Mouse (Mus musculus) CH12.LX (cell line): Measurements from ENCODE around the gene Zfp839. TPM values are rescaled to one million over a fixed set of nuclear protein-coding genes. Genes with fewer than 3 reads are reported as not detected.

Source experiments
- DNase-seq: peaks from one replicate; pipeline ENCODE4 v3.0.0-alpha.2; 2013; ENCODE audit errors: extremely low read depth
- H3K27ac ChIP-seq: 2 replicates; pipeline ENCODE4 v1.5.1; 2012; ENCODE audit warnings: low read depth, mild to moderate bottlenecking, control low read depth, moderate library complexity; ENCODE audit not compliant: insufficient read depth
- H3K27me3 ChIP-seq: replicated peaks from 2 replicates; pipeline ENCODE3; 2012; ENCODE audit warnings: inconsistent platforms
- H3K36me3 ChIP-seq, 2 experiments: replicated peaks in 1 of 2; 2 replicates each; pipeline versions ENCODE3 to v1.6.1; 2012; ENCODE audit warnings: inconsistent platforms in 1 of 2, low read length in 1 of 2, mild to moderate bottlenecking in 1 of 2, mixed read lengths in 1 of 2, moderate library complexity in 1 of 2; ENCODE audit not compliant: control insufficient read depth in 1 of 2, insufficient read depth in 1 of 2
- H3K4me1 ChIP-seq, 2 experiments: 2 replicates each; pipeline ENCODE4 v1.6.1; 2012; ENCODE audit warnings: inconsistent platforms in 1 of 2, moderate library complexity in 1 of 2; ENCODE audit not compliant: insufficient read depth in 2 of 2, control insufficient read depth in 1 of 2
- H3K4me2 ChIP-seq: 2 replicates; pipeline ENCODE4 v1.6.1; 2012; ENCODE audit warnings: low read depth, mild to moderate bottlenecking, control low read depth; ENCODE audit not compliant: poor library complexity, insufficient read depth, severe bottlenecking
- H3K4me3 ChIP-seq, 3 experiments: fragments of 150-350 bp in 1 of 3; sonication (generic) in 1 of 3; replicated peaks in 1 of 3; 2 replicates each; pipeline versions ENCODE3 to v1.5.1; 2011 to 2012; ENCODE audit warnings: low read depth in 2 of 3, low read length in 2 of 3, mild to moderate bottlenecking in 2 of 3, moderate library complexity in 2 of 3, control low read depth in 1 of 3, improper control_type of control experiment in 1 of 3, inconsistent platforms in 1 of 3, mixed read lengths in 1 of 3; ENCODE audit not compliant: poor library complexity in 1 of 3
- H3K79me2 ChIP-seq: replicated peaks from 2 replicates; pipeline ENCODE4 v1.6.1; 2012; ENCODE audit warnings: mild to moderate bottlenecking, moderate library complexity; ENCODE audit not compliant: control insufficient read depth, poor library complexity, insufficient read depth, severe bottlenecking; ENCODE audit errors: extremely low read depth
- H3K9ac ChIP-seq: 2 replicates; pipeline ENCODE4 v1.6.1; 2012; ENCODE audit warnings: low read depth, mild to moderate bottlenecking, control low read depth, moderate library complexity; ENCODE audit not compliant: insufficient read depth
- H3K9me3 ChIP-seq: replicated peaks from 2 replicates; pipeline ENCODE3; 2012; ENCODE audit warnings: low read length, inconsistent platforms, mixed read lengths
- BHLHE40 ChIP-seq: IDR thresholded peaks from 2 replicates; pipeline ENCODE4 v1.6.1; 2011; ENCODE audit warnings: mild to moderate bottlenecking, low read depth, low read length, improper control_type of control experiment
- CTCF ChIP-seq, 2 experiments: IDR thresholded peaks in 1 of 2; conservative IDR thresholded peaks in 1 of 2; 2 replicates each; pipeline ENCODE4 v1.5.1; 2011 to 2012; ENCODE audit warnings: low read depth in 2 of 2, low read length in 2 of 2, improper control_type of control experiment in 1 of 2, inconsistent platforms in 1 of 2, mild to moderate bottlenecking in 1 of 2, moderate library complexity in 1 of 2
- EP300 ChIP-seq: IDR thresholded peaks from 2 replicates; pipeline ENCODE4 v1.6.1; 2011; ENCODE audit warnings: low read length, improper control_type of control experiment
- ETS1 ChIP-seq: conservative IDR thresholded peaks from 2 replicates; pipeline ENCODE4 v1.6.1; 2012; ENCODE audit warnings: low read depth, mild to moderate bottlenecking, inconsistent platforms, low read length, improper control_type of control experiment, moderate library complexity
- HCFC1 ChIP-seq: IDR thresholded peaks from 2 replicates; pipeline ENCODE4 v1.6.1; 2012; ENCODE audit warnings: low read depth, mild to moderate bottlenecking, inconsistent platforms, low read length, improper control_type of control experiment
- JUN ChIP-seq: IDR thresholded peaks from 2 replicates; pipeline ENCODE4 v1.6.1; 2011; ENCODE audit warnings: low read depth, mild to moderate bottlenecking, low read length, improper control_type of control experiment, moderate library complexity; ENCODE audit not compliant: insufficient read depth
- JUND ChIP-seq: conservative IDR thresholded peaks from 2 replicates; pipeline ENCODE4 v1.6.1; 2011; ENCODE audit warnings: low read depth, low read length, improper control_type of control experiment
- KAT2A ChIP-seq: IDR thresholded peaks from 2 replicates; pipeline ENCODE4 v1.6.1; 2012; ENCODE audit warnings: low read length, improper control_type of control experiment, inconsistent platforms; ENCODE audit not compliant: insufficient replicate concordance
- MAX ChIP-seq: IDR thresholded peaks from 2 replicates; pipeline ENCODE4 v1.6.1; 2011; ENCODE audit warnings: low read length, improper control_type of control experiment
- MAZ ChIP-seq: IDR thresholded peaks from 2 replicates; pipeline ENCODE4 v1.6.1; 2012; ENCODE audit warnings: low read depth, mild to moderate bottlenecking, inconsistent platforms, low read length, improper control_type of control experiment, moderate library complexity
- MEF2A ChIP-seq: IDR thresholded peaks from 2 replicates; pipeline ENCODE4 v1.6.1; 2014; ENCODE audit warnings: low read depth, mild to moderate bottlenecking, inconsistent platforms, low read length, improper control_type of control experiment, borderline replicate concordance
- MXI1 ChIP-seq: IDR thresholded peaks from 2 replicates; pipeline ENCODE4 v1.6.1; 2011; ENCODE audit warnings: mild to moderate bottlenecking, low read depth, low read length, improper control_type of control experiment
- MYC ChIP-seq: IDR thresholded peaks from 2 replicates; pipeline ENCODE4 v1.6.1; 2011; ENCODE audit warnings: low read depth, mild to moderate bottlenecking, improper control_type of control experiment, low read length
- NELFE ChIP-seq: IDR thresholded peaks from 2 replicates; pipeline ENCODE4 v1.6.1; 2011; ENCODE audit warnings: low read depth, low read length, improper control_type of control experiment
- NRF1 ChIP-seq: IDR thresholded peaks from 2 replicates; pipeline ENCODE4 v1.6.1; 2014; ENCODE audit warnings: low read depth, mild to moderate bottlenecking, inconsistent platforms, low read length, improper control_type of control experiment, moderate library complexity
- PAX5 ChIP-seq: IDR thresholded peaks from 2 replicates; pipeline ENCODE4 v1.6.1; 2012; ENCODE audit warnings: low read length, inconsistent platforms, mixed read lengths
- POLR2A ChIP-seq: IDR thresholded peaks from 2 replicates; pipeline ENCODE4 v1.6.1; 2011; ENCODE audit warnings: low read depth, mild to moderate bottlenecking, improper control_type of control experiment, low read length
- POLR2AphosphoS2 ChIP-seq: IDR thresholded peaks from 2 replicates; pipeline ENCODE4 v1.6.1; 2011; ENCODE audit warnings: low read depth, low read length, improper control_type of control experiment
- RCOR1 ChIP-seq: conservative IDR thresholded peaks from 2 replicates; pipeline ENCODE4 v1.6.1; 2012; ENCODE audit warnings: low read depth, mild to moderate bottlenecking, inconsistent platforms, low read length, improper control_type of control experiment
- SIN3A ChIP-seq: IDR thresholded peaks from 2 replicates; pipeline ENCODE4 v1.6.1; 2012; ENCODE audit warnings: low read length, improper control_type of control experiment, inconsistent platforms
- TBP ChIP-seq: conservative IDR thresholded peaks from 2 replicates; pipeline ENCODE4 v1.6.1; 2011; ENCODE audit warnings: low read depth, low read length, improper control_type of control experiment
- TCF12 ChIP-seq: IDR thresholded peaks from 2 replicates; pipeline ENCODE4 v1.6.1; 2014; ENCODE audit warnings: low read depth, mild to moderate bottlenecking, inconsistent platforms, low read length, improper control_type of control experiment
- UBTF ChIP-seq: IDR thresholded peaks from 2 replicates; pipeline ENCODE4 v1.6.1; 2012; ENCODE audit warnings: low read depth, mild to moderate bottlenecking, inconsistent platforms, low read length, improper control_type of control experiment, moderate library complexity
- USF1 ChIP-seq: IDR thresholded peaks from 2 replicates; pipeline ENCODE4 v1.6.1; 2014; ENCODE audit warnings: low read depth, mild to moderate bottlenecking, inconsistent platforms, low read length, improper control_type of control experiment
- ZC3H11A ChIP-seq: IDR thresholded peaks from 2 replicates; pipeline ENCODE4 v1.6.1; 2012; ENCODE audit warnings: low read depth, mild to moderate bottlenecking, inconsistent platforms, low read length, improper control_type of control experiment
- ZKSCAN1 ChIP-seq: IDR thresholded peaks from 2 replicates; pipeline ENCODE4 v1.6.1; 2012; ENCODE audit warnings: low read depth, inconsistent platforms, low read length, improper control_type of control experiment, borderline replicate concordance
- ZNF384 ChIP-seq: IDR thresholded peaks from 2 replicates; pipeline ENCODE4 v1.6.1; 2012; ENCODE audit warnings: low read depth, low read length, improper control_type of control experiment, inconsistent platforms
- dilution Hi-C: fragments of 300-500 bp; cut with MboI; formaldehyde crosslinking; loops from 2 replicates; pipeline ENCODE4 v1.14.3; 2020; ENCODE audit warnings: low sequenced_read_pairs; ENCODE audit not compliant: extremely low pct_unique_long_range_greater_than_20kb, extremely low pct_ligation_motif_present
- in situ Hi-C: fragments of 300-500 bp; cut with MboI; formaldehyde crosslinking; loops from 3 replicates; pipeline ENCODE4 v1.14.3; 2019; ENCODE audit warnings: low sequenced_read_pairs, low pct_ligation_motif_present, low pct_unique_long_range_greater_than_20kb, mixed read lengths
- polyA plus RNA-seq: library from polyadenylated mRNA; unstranded; fragments of >175 nt; gene quantifications from 2 replicates; pipeline ENCODE4 v1.2.1, GENCODE M21; 2012; ENCODE audit warnings: low read depth; ENCODE audit not compliant: insufficient read length
- total RNA-seq, 2 experiments: library from RNA; depleted of rRNA; stranded (reverse); fragments of 300-350 nt in 1 of 2; fragments of >200 nt in 1 of 2; gene quantifications; 2 replicates each; pipeline ENCODE4 v1.2.3; 2012 to 2014

The Zfp839 gene
- total and polyA plus RNA-seq, 3 experiments: 3.7 to 9.2 (median 7.8) TPM

DNA sequence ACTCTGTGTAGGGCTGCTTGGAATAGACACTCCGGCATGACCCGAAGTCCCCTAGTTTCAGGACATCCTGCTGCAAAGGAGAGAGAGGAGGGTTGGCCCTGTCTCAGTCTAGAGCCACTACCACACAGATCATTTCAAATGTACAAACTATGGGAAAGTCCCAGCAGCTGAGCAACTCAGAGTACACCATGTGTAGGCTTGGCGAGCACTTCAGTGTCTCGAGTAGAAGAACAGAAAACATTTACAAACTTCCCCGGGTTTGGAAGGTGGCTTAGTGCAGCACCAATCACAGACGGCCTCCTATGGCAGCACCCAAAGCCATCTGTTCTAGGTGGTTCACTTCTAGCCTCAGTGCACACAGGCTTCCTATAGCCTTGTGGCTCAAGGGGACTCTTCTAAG lies 36.4 kb upstream of the Zfp839 start:
- no peaks in the 10 kb centered on the region for H3K9me3 ChIP-seq
- in situ Hi-C loops: no loop called here
- H3K27ac ChIP-seq: peak overlapping the region; percentile 93
- H3K4me1 ChIP-seq: peaks cover 12 to 43% of the 10 kb centered on the region in 2 experiments
- H3K79me2 ChIP-seq: no peaks in the 10 kb centered on the region
- H3K27me3 ChIP-seq: no peaks in the 10 kb centered on the region
- peak overlapping the region; percentile 63 for H3K4me2 ChIP-seq
- H3K4me3 ChIP-seq: peak overlapping the region; percentile 13 to 52 (median 50)
- TF ChIP-seq RCOR1: no peak
- peak; percentile 64 for TF ChIP-seq TCF12
- TF ChIP-seq MAX: no peak; the same call in 1 of the 2 replicates
- TF ChIP-seq NRF1: no peak
- TF ChIP-seq HCFC1: no peak
- TF ChIP-seq MEF2A: no peak
- TF ChIP-seq BHLHE40: peak; percentile 28; the same call in 1 of the 2 replicates
- TF ChIP-seq ETS1: 0 out of 2 replicates have a peak, but pooled peaks have one; percentile 11
- TF ChIP-seq POLR2A: peak; percentile 36; the same call in 1 of the 2 replicates
- TF ChIP-seq MXI1: peak; percentile 75
- TF ChIP-seq NELFE: no peak
- peak; percentile 58; the same call in 1 of the 2 replicates for TF ChIP-seq TBP
- no peak for TF ChIP-seq MAZ
- no peak for TF ChIP-seq JUN
- TF ChIP-seq PAX5: no peak
- no peak for TF ChIP-seq CTCF (conservative IDR thresholded peaks at IDR 0.05 in 1 of 2, IDR thresholded peaks at IDR 0.05 in 1 of 2; ENCODE audit: low read depth in 2 of 2, low read length in 2 of 2)
- TF ChIP-seq ZC3H11A: no peak
- 0 out of 2 replicates have a peak, but pooled peaks have one; percentile 6 for TF ChIP-seq UBTF
- no peak for TF ChIP-seq JUND
- TF ChIP-seq SIN3A: peak; percentile 78
- TF ChIP-seq EP300: no peak
- no peak for TF ChIP-seq POLR2AphosphoS2
- no peak for TF ChIP-seq ZNF384
- H3K9ac ChIP-seq: peak overlapping the region; percentile 23; the same call in 1 of the 2 replicates
- peak; percentile 82 for DNase-seq
- peaks cover 2 to 31% of the 10 kb centered on the region in 2 experiments for H3K36me3 ChIP-seq
- dilution Hi-C loops: no loop called here

DNA sequence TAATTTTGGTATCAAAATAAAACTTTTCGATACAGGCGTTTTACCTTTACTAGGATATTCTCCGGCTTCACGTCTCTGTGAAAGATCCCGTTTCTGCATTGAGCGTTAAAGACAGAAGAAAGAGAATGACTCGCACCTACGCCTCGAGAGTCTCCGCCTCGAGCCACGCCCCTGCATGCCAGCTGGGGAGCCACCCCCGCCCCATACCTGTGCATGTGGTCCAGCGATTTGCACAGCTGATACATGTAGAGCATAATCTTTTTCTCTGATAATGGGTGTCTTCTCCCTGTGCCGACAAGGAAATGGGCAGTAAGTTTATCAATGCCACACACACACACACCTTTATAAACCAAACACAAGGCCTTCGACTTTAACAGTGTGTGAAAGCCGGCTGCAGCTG lies 35.1 kb upstream of the Zfp839 start:
- no peak for DNase-seq
- H3K36me3 ChIP-seq: peaks cover 0 to 18% of the 10 kb centered on the region in 2 experiments
- H3K9me3 ChIP-seq: no peaks in the 10 kb centered on the region
- in situ Hi-C loops (no loop called here), dilution Hi-C loops (no loop called here)
- no peaks in the 10 kb centered on the region for H3K79me2 ChIP-seq
- no peaks in the 10 kb centered on the region for H3K27me3 ChIP-seq
- no peak overlapping the region for H3K9ac ChIP-seq
- TF ChIP-seq USF1 (no peak), ZKSCAN1 (no peak), POLR2AphosphoS2 (no peak), KAT2A (no peak), MYC (no peak), NELFE (no peak), BHLHE40 (no peak), NRF1 (no peak), CTCF (conservative IDR thresholded peaks at IDR 0.05 in 1 of 2, IDR thresholded peaks at IDR 0.05 in 1 of 2; ENCODE audit: low read depth in 2 of 2, low read length in 2 of 2) (no peak)
- no peak overlapping the region for H3K27ac ChIP-seq
- H3K4me2 ChIP-seq: no peak overlapping the region
- H3K4me3 ChIP-seq: no peak overlapping the region
- H3K4me1 ChIP-seq: peaks cover 13 to 48% of the 10 kb centered on the region in 2 experiments
